Mouse (Mus musculus) heart, postnatal 0 days (tissue): ENCODE data around the gene Stk39.

ENCODE experiments used
- CTCF ChIP-seq: IDR thresholded peaks from 2 replicates; pipeline ENCODE4 v1.5.1; 2016; ENCODE audit warnings: antibody characterized with exemption, control low read depth, low read depth
- EP300 ChIP-seq: IDR thresholded peaks from 2 replicates; pipeline ENCODE4 v1.6.1; 2016; ENCODE audit warnings: antibody characterized with exemption, low read depth

GRCm38 (mm10) chr2:68310121-68310520 lies 161.9 kb downstream of the Stk39 start:
- TF ChIP-seq CTCF (peak; percentile 14; the same call in 1 of the 2 replicates), EP300 (no peak)
